Mouse (Mus musculus) embryonic facial prominence, embryonic 14.5 days (tissue): ENCODE results near the gene Padi3. TPM values are rescaled to one million over a fixed set of nuclear protein-coding genes. Genes with fewer than 3 reads are reported as not detected.

ENCODE experiments used
- ATAC-seq: fragments of 200-750 bp; cut with Nextera tagmentation; 2 replicates; pipeline ENCODE4 v1.8.0; 2017; ENCODE audit warnings: low read depth, moderate number of reproducible peaks, moderate TSS enrichment
- DNase-seq: peaks from one replicate; pipeline ENCODE4 v3.0.0-alpha.2; 2015; ENCODE audit warnings: low spot score
- H3K27ac ChIP-seq: fragments of 300-500 bp; sonication (generic); replicated peaks from 2 replicates; pipeline ENCODE4 v1.5.1; 2014; ENCODE audit warnings: low read depth, mild to moderate bottlenecking, low read length, moderate library complexity
- H3K27me3 ChIP-seq: fragments of 300-500 bp; sonication (generic); replicated peaks from 2 replicates; pipeline ENCODE4 v1.6.1; 2014; ENCODE audit warnings: low read length; ENCODE audit not compliant: control insufficient read depth, insufficient read depth
- H3K36me3 ChIP-seq: fragments of 300-500 bp; sonication (generic); 2 replicates; pipeline ENCODE4 v1.6.1; 2014; ENCODE audit warnings: low read length, mixed read lengths; ENCODE audit not compliant: control insufficient read depth, insufficient read depth
- H3K4me1 ChIP-seq: fragments of 300-500 bp; sonication (generic); 2 replicates; pipeline ENCODE4 v1.6.1; 2014; ENCODE audit warnings: antibody characterized with exemption, low read length; ENCODE audit not compliant: control insufficient read depth, insufficient read depth
- H3K4me2 ChIP-seq: fragments of 300-500 bp; sonication (generic); 2 replicates; pipeline ENCODE4 v1.6.1; 2014; ENCODE audit warnings: low read depth, mild to moderate bottlenecking, low read length, moderate library complexity, mixed read lengths
- H3K4me3 ChIP-seq: fragments of 300-500 bp; sonication (generic); 2 replicates; pipeline ENCODE4 v1.5.1; 2014; ENCODE audit warnings: low read depth, mild to moderate bottlenecking, low read length
- H3K9ac ChIP-seq: fragments of 300-500 bp; sonication (generic); 2 replicates; pipeline ENCODE4 v1.6.1; 2014; ENCODE audit warnings: low read depth, mild to moderate bottlenecking, low read length, moderate library complexity, mixed read lengths
- H3K9me3 ChIP-seq: fragments of 300-500 bp; sonication (generic); 2 replicates; pipeline ENCODE4 v1.6.1; 2016; ENCODE audit warnings: low read length; ENCODE audit not compliant: control insufficient read depth
- WGBS: fragments of 180-500 bp; shearing (Covaris S2); extraction: QIAGEN DNeasy Blood & Tissue Kit; methylation state at CpG from one replicate; pipeline ENCODE4 v1.1.7; 2014; 5-methylcytosine and 5-hydroxymethylcytosine counted together
- polyA plus RNA-seq: library from polyadenylated mRNA; unstranded; fragments of >200 nt; fragmentation: Nextera tagmentation; extraction: Ambion mirVana; gene quantifications from 2 replicates; pipeline ENCODE4 v1.2.1, GENCODE M21; 2014

The Padi3 gene
- polyA plus RNA-seq, 1 experiment from 2014 or later: 0.47 TPM

GRCm38 (mm10) chr4:140831808-140832207 lies 21.4 kb upstream of the Padi3 start:
- ATAC-seq (no peak), DNase-seq (no peak)
- Histone ChIP-seq H3K4me1 (peaks cover 4% of the 10 kb centered on the region), H3K4me2 (no peak overlapping the region), H3K27me3 (no peaks in the 10 kb centered on the region), H3K27ac (no peak overlapping the region), H3K9ac (no peak overlapping the region), H3K4me3 (no peak overlapping the region), H3K9me3 (no peaks in the 10 kb centered on the region), H3K36me3 (no peaks in the 10 kb centered on the region)
- 87% methylated on average over 4 of the region's 4 CpGs for WGBS

- Histone ChIP-seq H3K9me3 (peaks cover 27% of the 10 kb centered on the region), H3K4me1 (no peaks in the 10 kb centered on the region), H3K36me3 (no peaks in the 10 kb centered on the region), H3K27me3 (no peaks in the 10 kb centered on the region), H3K4me3 (no peak overlapping the region), H3K27ac (no peak overlapping the region), H3K9ac (no peak overlapping the region), H3K4me2 (no peak overlapping the region)
- DNase-seq: no peak
- ATAC-seq: no peak
- WGBS: 56% methylated on average over 3 of the region's 3 CpGs
These were observed 16.8 kb upstream of the Padi3 start for GRCm38 (mm10) chr4:140827237-140827636.

- H3K4me3 ChIP-seq: no peak overlapping the region
- DNase-seq (no peak), ATAC-seq (no peak)
- no peaks in the 10 kb centered on the region for H3K4me1 ChIP-seq
- H3K4me2 ChIP-seq: no peak overlapping the region
- no peak overlapping the region for H3K9ac ChIP-seq
- peaks cover 27% of the 10 kb centered on the region for H3K9me3 ChIP-seq
- no peaks in the 10 kb centered on the region for H3K27me3 ChIP-seq
- 54% methylated on average over 10 of the region's 11 CpGs for WGBS
- no peaks in the 10 kb centered on the region for H3K36me3 ChIP-seq
- H3K27ac ChIP-seq: no peak overlapping the region
These were observed 15.5 kb upstream of the Padi3 start for GRCm38 (mm10) chr4:140825942-140826341.

GRCm38 (mm10) chr4:140821988-140822387 lies 11.5 kb upstream of the Padi3 start:
- Histone ChIP-seq H3K4me2 (no peak overlapping the region), H3K36me3 (no peaks in the 10 kb centered on the region), H3K9me3 (peaks cover 27% of the 10 kb centered on the region), H3K27ac (no peak overlapping the region), H3K27me3 (no peaks in the 10 kb centered on the region), H3K4me3 (no peak overlapping the region), H3K4me1 (no peaks in the 10 kb centered on the region), H3K9ac (no peak overlapping the region)
- peak; percentile 16 for DNase-seq
- 72% methylated on average over 5 of the region's 5 CpGs for WGBS
- no peak for ATAC-seq

- ATAC-seq: no peak
These were observed 7.0 kb upstream of the Padi3 start for GRCm38 (mm10) chr4:140817413-140817812.

GRCm38 (mm10) chr4:140815996-140816917 lies 5.8 kb upstream of the Padi3 start:
- Histone ChIP-seq H3K27me3 (no peaks in the 10 kb centered on the region), H3K9ac (no peak overlapping the region), H3K36me3 (no peaks in the 10 kb centered on the region), H3K4me1 (peaks cover 16% of the 10 kb centered on the region; the same call in 1 of the 2 replicates), H3K4me2 (no peak overlapping the region), H3K9me3 (no peaks in the 10 kb centered on the region), H3K4me3 (no peak overlapping the region), H3K27ac (no peak overlapping the region)
- 38% methylated on average over 10 of the region's 10 CpGs for WGBS
- DNase-seq: peak; percentile 17
- no peak for ATAC-seq

More at GRCm38 (mm10) chr4:140817413-140817812, 7.0 kb upstream of the Padi3 start:
- Histone ChIP-seq H3K27ac (no peak overlapping the region), H3K4me3 (no peak overlapping the region), H3K27me3 (no peaks in the 10 kb centered on the region), H3K4me2 (no peak overlapping the region), H3K4me1 (peaks cover 15% of the 10 kb centered on the region; the same call in 1 of the 2 replicates), H3K9me3 (no peaks in the 10 kb centered on the region), H3K36me3 (no peaks in the 10 kb centered on the region), H3K9ac (no peak overlapping the region)
- WGBS: 93% methylated on average over 8 of the region's 8 CpGs
- no peak for DNase-seq

- Histone ChIP-seq H3K9me3 (no peaks in the 10 kb centered on the region), H3K9ac (no peak overlapping the region), H3K4me3 (no peak overlapping the region), H3K27ac (no peak overlapping the region), H3K36me3 (no peaks in the 10 kb centered on the region), H3K27me3 (no peaks in the 10 kb centered on the region), H3K4me1 (peaks cover 16% of the 10 kb centered on the region; the same call in 1 of the 2 replicates), H3K4me2 (no peak overlapping the region)
- WGBS: 65% methylated on average over 5 of the region's 5 CpGs
- DNase-seq (no peak), ATAC-seq (no peak)
These were observed 5.0 kb upstream of the Padi3 start for GRCm38 (mm10) chr4:140815496-140815895.

- ATAC-seq: peak; percentile 67
- DNase-seq: peak; percentile 62
- H3K27ac ChIP-seq: 0 out of 2 replicates have a peak overlapping the region, but pooled peaks have one; percentile 18
- H3K4me1 ChIP-seq: peaks cover 16% of the 10 kb centered on the region; the same call in 1 of the 2 replicates
- peak overlapping the region; percentile 68 for H3K4me2 ChIP-seq
- peak overlapping the region; percentile 37 for H3K4me3 ChIP-seq
- no peaks in the 10 kb centered on the region for H3K27me3 ChIP-seq
- H3K36me3 ChIP-seq: no peaks in the 10 kb centered on the region
- H3K9ac ChIP-seq: peak overlapping the region; percentile 55
- H3K9me3 ChIP-seq: no peaks in the 10 kb centered on the region
- WGBS: 26% methylated on average over 36 of the region's 36 CpGs
These were observed 4.1 kb upstream of the Padi3 start for GRCm38 (mm10) chr4:140814241-140815225.
